Mouse (Mus musculus) heart, embryonic 15.5 days (tissue): ENCODE measurements at regions not wholly inside any gene's neighbourhood (a gene's known extent, or its start where the extent isn't known, plus 50 kb on each side); places are given as distances from the start of the nearest gene placed in this dataset.

Source experiments
- ATAC-seq: fragments of 200-750 bp; cut with Nextera tagmentation; replicated peaks from 2 replicates; pipeline ENCODE4 v1.8.0; 2017; ENCODE audit warnings: low read depth, moderate TSS enrichment; ENCODE audit not compliant: insufficient number of reproducible peaks, insufficient read depth, low FRiP score
- H3K27ac ChIP-seq: fragments of 300-500 bp; sonication (generic); 2 replicates; pipeline ENCODE4 v1.5.1; 2015; ENCODE audit warnings: mild to moderate bottlenecking, inconsistent platforms
- H3K27me3 ChIP-seq: fragments of 300-500 bp; sonication (generic); 2 replicates; pipeline ENCODE4 v1.6.1; 2015; ENCODE audit warnings: inconsistent platforms
- H3K36me3 ChIP-seq: fragments of 300-500 bp; sonication (generic); 2 replicates; pipeline ENCODE4 v1.6.1; 2015; ENCODE audit warnings: mild to moderate bottlenecking, inconsistent platforms
- H3K4me1 ChIP-seq: fragments of 300-500 bp; sonication (generic); replicated peaks from 2 replicates; pipeline ENCODE4 v1.6.1; 2015; ENCODE audit warnings: inconsistent platforms
- H3K4me2 ChIP-seq: fragments of 300-500 bp; sonication (generic); 2 replicates; pipeline ENCODE4 v1.6.1; 2015; ENCODE audit warnings: inconsistent platforms, mild to moderate bottlenecking, moderate library complexity
- H3K4me3 ChIP-seq: fragments of 300-500 bp; sonication (generic); 2 replicates; pipeline ENCODE4 v1.5.1; 2015; ENCODE audit warnings: mild to moderate bottlenecking, inconsistent platforms
- H3K9ac ChIP-seq: fragments of 300-500 bp; sonication (generic); 2 replicates; pipeline ENCODE4 v1.6.1; 2015; ENCODE audit warnings: mild to moderate bottlenecking, inconsistent platforms
- H3K9me3 ChIP-seq: fragments of 300-500 bp; sonication (generic); replicated peaks from 2 replicates; pipeline ENCODE4 v1.6.1; 2016; ENCODE audit warnings: inconsistent platforms
- WGBS: fragments of 180-500 bp; shearing (Covaris S2); methylation state at CpG from one replicate; pipeline ENCODE4 v1.1.7; 2015; ENCODE audit warnings: mixed read lengths; 5-methylcytosine and 5-hydroxymethylcytosine counted together

- Histone ChIP-seq H3K27me3 (no peaks in the 10 kb centered on the region), H3K27ac (no peak overlapping the region), H3K36me3 (no peaks in the 10 kb centered on the region), H3K4me2 (no peak overlapping the region), H3K9ac (no peak overlapping the region), H3K4me1 (no peaks in the 10 kb centered on the region), H3K9me3 (no peaks in the 10 kb centered on the region), H3K4me3 (no peak overlapping the region)
- no peak for ATAC-seq
- WGBS = 69% methylated on average over 4 of the region's 4 CpGs
These were observed 715.7 kb upstream of the Tmem132c start for GRCm38 (mm10) chr5:126525863-126526262.

GRCm38 (mm10) chr5:126530806-126531527, 710.6 kb upstream of the Tmem132c start:
- WGBS = 39% methylated on average over 5 of the region's 5 CpGs
- H3K4me2 ChIP-seq = no peak overlapping the region
- no peak for ATAC-seq
- no peak overlapping the region for H3K9ac ChIP-seq
- no peaks in the 10 kb centered on the region for H3K36me3 ChIP-seq
- no peaks in the 10 kb centered on the region for H3K9me3 ChIP-seq
- no peak overlapping the region for H3K27ac ChIP-seq
- no peak overlapping the region for H3K4me3 ChIP-seq
- no peaks in the 10 kb centered on the region for H3K27me3 ChIP-seq
- H3K4me1 ChIP-seq = no peaks in the 10 kb centered on the region

GRCm38 (mm10) chr5:126531528-126531894, 710.1 kb upstream of the Tmem132c start:
- Histone ChIP-seq H3K27ac (no peak overlapping the region), H3K4me2 (no peak overlapping the region), H3K4me3 (no peak overlapping the region), H3K4me1 (no peaks in the 10 kb centered on the region), H3K9ac (no peak overlapping the region), H3K9me3 (no peaks in the 10 kb centered on the region), H3K36me3 (no peaks in the 10 kb centered on the region), H3K27me3 (no peaks in the 10 kb centered on the region)
- no peak for ATAC-seq
- 72% methylated on average over 5 of the region's 5 CpGs for WGBS

- H3K27ac ChIP-seq = no peak overlapping the region
- no peaks in the 10 kb centered on the region for H3K9me3 ChIP-seq
- no peaks in the 10 kb centered on the region for H3K36me3 ChIP-seq
- ATAC-seq = no peak
- H3K4me1 ChIP-seq = no peaks in the 10 kb centered on the region
- H3K4me2 ChIP-seq = no peak overlapping the region
- H3K4me3 ChIP-seq = no peak overlapping the region
- WGBS = 90% methylated on average over 1 of the region's 1 CpGs
- no peak overlapping the region for H3K9ac ChIP-seq
- no peaks in the 10 kb centered on the region for H3K27me3 ChIP-seq
These were observed 709.6 kb upstream of the Tmem132c start for GRCm38 (mm10) chr5:126531975-126532374.

GRCm38 (mm10) chr5:126538072-126538471, 703.5 kb upstream of the Tmem132c start:
- no peak overlapping the region for H3K4me3 ChIP-seq
- 53% methylated on average over 2 of the region's 2 CpGs for WGBS

GRCm38 (mm10) chr5:126544261-126544976, 697.2 kb upstream of the Tmem132c start:
- Histone ChIP-seq H3K27me3 (no peaks in the 10 kb centered on the region), H3K36me3 (no peaks in the 10 kb centered on the region), H3K4me3 (no peak overlapping the region), H3K27ac (no peak overlapping the region), H3K9me3 (no peaks in the 10 kb centered on the region), H3K4me2 (no peak overlapping the region), H3K9ac (no peak overlapping the region), H3K4me1 (no peaks in the 10 kb centered on the region)
- no peak for ATAC-seq
- WGBS = 54% methylated on average over 8 of the region's 8 CpGs

More at GRCm38 (mm10) chr5:126538072-126538471, 703.5 kb upstream of the Tmem132c start:
- no peak overlapping the region for H3K9ac ChIP-seq
- no peak for ATAC-seq
- H3K27ac ChIP-seq = no peak overlapping the region
- H3K4me2 ChIP-seq = no peak overlapping the region
- H3K36me3 ChIP-seq = no peaks in the 10 kb centered on the region
- no peaks in the 10 kb centered on the region for H3K9me3 ChIP-seq
- H3K4me1 ChIP-seq = no peaks in the 10 kb centered on the region
- H3K27me3 ChIP-seq = no peaks in the 10 kb centered on the region

GRCm38 (mm10) chr5:126547841-126548240, 693.8 kb upstream of the Tmem132c start:
- Histone ChIP-seq H3K27ac (no peak overlapping the region), H3K4me1 (no peaks in the 10 kb centered on the region), H3K27me3 (no peaks in the 10 kb centered on the region), H3K4me2 (no peak overlapping the region), H3K4me3 (no peak overlapping the region), H3K36me3 (no peaks in the 10 kb centered on the region), H3K9me3 (no peaks in the 10 kb centered on the region), H3K9ac (no peak overlapping the region)
- ATAC-seq = no peak
- 72% methylated on average over 4 of the region's 4 CpGs for whole genome bisulfite sequencing

- H3K27ac ChIP-seq = no peak overlapping the region
- H3K9me3 ChIP-seq = no peaks in the 10 kb centered on the region
- no peak overlapping the region for H3K4me3 ChIP-seq
- H3K36me3 ChIP-seq = no peaks in the 10 kb centered on the region
- no peak overlapping the region for H3K9ac ChIP-seq
- ATAC-seq = no peak
- 62% methylated on average over 3 of the region's 3 CpGs for WGBS
- no peaks in the 10 kb centered on the region for H3K4me1 ChIP-seq
- H3K4me2 ChIP-seq = no peak overlapping the region
- no peaks in the 10 kb centered on the region for H3K27me3 ChIP-seq
These were observed 689.9 kb upstream of the Tmem132c start for GRCm38 (mm10) chr5:126551676-126552075.

- H3K27me3 ChIP-seq = no peaks in the 10 kb centered on the region
- no peak overlapping the region for H3K4me3 ChIP-seq
- no peak for ATAC-seq
- H3K27ac ChIP-seq = no peak overlapping the region
- H3K4me1 ChIP-seq = no peaks in the 10 kb centered on the region
- no peak overlapping the region for H3K9ac ChIP-seq
- WGBS = 57% methylated on average over 4 of the region's 4 CpGs
- no peak overlapping the region for H3K4me2 ChIP-seq
- no peaks in the 10 kb centered on the region for H3K36me3 ChIP-seq
- H3K9me3 ChIP-seq = no peaks in the 10 kb centered on the region; the same call in 1 of the 2 replicates
These were observed 682.6 kb upstream of the Tmem132c start for GRCm38 (mm10) chr5:126559011-126559410.

GRCm38 (mm10) chr5:126565817-126566216, 675.8 kb upstream of the Tmem132c start:
- Histone ChIP-seq H3K4me1 (no peaks in the 10 kb centered on the region), H3K27me3 (no peaks in the 10 kb centered on the region), H3K4me2 (no peak overlapping the region), H3K27ac (no peak overlapping the region), H3K4me3 (no peak overlapping the region), H3K36me3 (no peaks in the 10 kb centered on the region), H3K9ac (no peak overlapping the region), H3K9me3 (no peaks in the 10 kb centered on the region)
- WGBS = 73% methylated on average over 2 of the region's 2 CpGs
- ATAC-seq = no peak

GRCm38 (mm10) chr5:126566226-126566625, 675.4 kb upstream of the Tmem132c start:
- no peak for ATAC-seq
- Histone ChIP-seq H3K27ac (no peak overlapping the region), H3K27me3 (no peaks in the 10 kb centered on the region), H3K9me3 (no peaks in the 10 kb centered on the region), H3K36me3 (no peaks in the 10 kb centered on the region), H3K4me2 (no peak overlapping the region), H3K4me1 (no peaks in the 10 kb centered on the region), H3K4me3 (no peak overlapping the region), H3K9ac (no peak overlapping the region)
- 74% methylated on average over 6 of the region's 6 CpGs for WGBS

- ATAC-seq = no peak
- H3K27me3 ChIP-seq = no peaks in the 10 kb centered on the region
- H3K9me3 ChIP-seq = 0 out of 2 replicates have a peak, but pooled peaks cover 3% of the 10 kb centered on the region
- H3K27ac ChIP-seq = no peak overlapping the region
- H3K36me3 ChIP-seq = no peaks in the 10 kb centered on the region
- no peak overlapping the region for H3K9ac ChIP-seq
- H3K4me3 ChIP-seq = no peak overlapping the region
- H3K4me1 ChIP-seq = no peaks in the 10 kb centered on the region
- no peak overlapping the region for H3K4me2 ChIP-seq
- 56% methylated on average over 2 of the region's 2 CpGs for WGBS
These were observed 667.8 kb upstream of the Tmem132c start for GRCm38 (mm10) chr5:126573766-126574165.
